Mouse (Mus musculus): Measurements from ENCODE around the gene Ccdc148.

- no peak for TF ChIP-seq POLR2A (IDR thresholded peaks at IDR 0.05; ENCODE audit: borderline replicate concordance, extremely low read depth, low read depth, low read length)
- no peak for TF ChIP-seq CTCF (IDR thresholded peaks at IDR 0.05; ENCODE audit: insufficient read depth, low read length)
Observed at GRCm38 (mm10) chr2:58841021-58841420, 319.5 kb downstream of the Ccdc148 start.

All from lung, adult 2 months (tissue).